Mouse (Mus musculus): Measurements from ENCODE around the gene 4930518I15Rik.

DNA sequence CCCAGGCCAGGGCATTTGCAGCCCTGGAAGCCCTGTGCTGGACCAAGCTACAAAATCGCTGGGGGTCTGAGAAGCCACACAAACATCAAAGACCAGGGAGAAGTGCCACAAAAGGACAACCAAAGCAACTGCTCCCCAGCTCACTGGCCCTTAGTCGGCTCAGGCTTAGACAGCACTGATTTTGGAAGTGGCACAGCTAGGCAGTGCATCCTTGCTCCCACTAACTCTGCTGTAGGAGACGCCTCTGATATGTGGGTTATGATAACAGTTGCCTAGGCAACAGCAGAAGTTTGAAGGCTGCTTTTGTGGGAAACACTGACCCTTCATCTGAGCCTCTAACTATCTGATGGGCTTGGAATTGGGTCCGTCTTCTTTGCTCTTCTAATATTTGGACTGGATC, 41.4 kb upstream of the 4930518I15Rik start:
- TF ChIP-seq FLI1 (IDR thresholded peaks at IDR 0.05; ENCODE audit: low read length), result no peak
- no peak for TF ChIP-seq GATA1 (IDR thresholded peaks at IDR 0.05; ENCODE audit: borderline replicate concordance, low read length)
